Mouse (Mus musculus) ovary, postnatal 10 days (tissue): ENCODE measurements around the gene Gtf2f2.
"Not testable (repeated sequence)": the region's sequence is repeated elsewhere in the genome, so short reads cannot be mapped to it uniquely, and the experiment has no call there.

Experiments
- DNase-seq: peaks from one replicate; pipeline ENCODE4 v3.0.0; 2022; ENCODE audit warnings: low spot score

Gtf2f2 gene

DNA sequence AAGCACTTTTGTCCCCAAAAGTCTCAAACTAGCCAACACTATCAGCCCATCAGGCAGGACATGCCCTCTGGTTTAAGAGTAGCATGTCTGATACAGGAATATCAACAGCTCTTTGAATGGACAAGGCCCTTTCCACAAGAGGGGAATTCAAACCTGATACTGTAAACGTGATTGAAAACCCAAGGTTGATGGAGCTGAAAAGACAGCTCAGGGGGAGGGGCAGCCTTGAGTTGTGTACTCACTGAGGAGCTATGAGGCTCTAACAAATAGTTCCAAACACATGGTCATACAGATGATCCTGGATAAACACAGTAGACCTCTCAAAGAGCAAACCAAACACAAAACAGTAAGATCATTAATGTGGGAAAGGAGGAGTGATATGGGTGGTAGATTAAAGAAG lies 12.6 kb downstream of the Gtf2f2 start:
- DNase-seq, result no peak

DNA sequence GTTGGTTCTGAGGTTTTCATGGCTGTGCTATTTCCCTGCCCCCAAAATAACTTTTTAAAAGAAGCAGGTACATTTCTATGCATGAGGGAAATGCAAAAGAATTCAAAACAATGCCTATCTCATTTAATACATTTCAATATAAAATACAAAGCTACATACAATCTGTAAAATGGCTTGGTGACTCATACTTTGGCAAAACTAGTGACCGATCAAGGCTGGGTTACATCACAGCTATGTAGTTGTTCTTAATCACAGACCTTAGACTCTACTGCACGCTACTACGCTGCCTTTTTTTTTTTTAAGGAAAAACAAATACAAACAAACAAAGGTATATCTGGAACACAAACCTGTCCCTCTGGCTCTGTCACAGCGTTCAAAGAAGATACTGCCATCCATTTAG lies 18.3 kb downstream of the Gtf2f2 start:
- DNase-seq, result no peak

DNA sequence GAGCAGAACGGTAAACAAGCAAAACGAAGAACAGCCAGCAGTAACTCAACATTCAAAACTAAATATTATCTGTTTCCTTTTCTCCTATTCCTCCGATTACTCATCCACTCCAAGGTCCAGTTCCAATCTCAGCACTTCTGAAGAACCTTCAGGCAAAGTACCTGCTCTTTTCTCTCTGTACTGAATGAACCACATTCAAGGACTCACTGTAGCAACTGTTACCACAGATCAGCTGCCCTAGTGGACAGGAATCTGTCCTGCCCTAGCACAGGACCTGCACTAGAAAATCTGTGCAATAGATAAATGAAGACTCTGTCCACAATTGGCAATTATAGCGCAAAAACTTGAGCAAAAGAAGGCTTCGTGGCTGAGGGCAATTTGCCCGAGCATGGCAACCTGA lies 19.7 kb downstream of the Gtf2f2 start:
- no peak for DNase-seq

DNA sequence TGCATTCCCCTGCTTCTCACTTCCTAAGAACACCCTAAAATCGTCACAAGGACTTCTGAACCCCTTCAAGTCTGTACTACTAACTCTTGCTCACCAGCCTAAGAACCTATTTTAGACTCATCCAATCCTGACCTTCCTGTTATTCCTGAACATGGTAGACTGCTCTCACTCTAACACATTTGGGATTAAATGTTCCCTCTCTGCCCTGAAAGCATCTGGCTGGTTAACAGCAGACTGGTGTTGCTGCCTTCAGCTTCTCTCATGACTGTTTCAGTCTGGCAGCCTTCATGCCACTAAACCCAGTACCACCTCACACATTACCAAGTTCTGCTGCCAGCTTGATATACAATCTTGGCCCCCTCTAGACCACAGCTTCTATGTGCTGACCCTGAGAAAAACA lies 21.5 kb downstream of the Gtf2f2 start:
- no peak for DNase-seq

DNA sequence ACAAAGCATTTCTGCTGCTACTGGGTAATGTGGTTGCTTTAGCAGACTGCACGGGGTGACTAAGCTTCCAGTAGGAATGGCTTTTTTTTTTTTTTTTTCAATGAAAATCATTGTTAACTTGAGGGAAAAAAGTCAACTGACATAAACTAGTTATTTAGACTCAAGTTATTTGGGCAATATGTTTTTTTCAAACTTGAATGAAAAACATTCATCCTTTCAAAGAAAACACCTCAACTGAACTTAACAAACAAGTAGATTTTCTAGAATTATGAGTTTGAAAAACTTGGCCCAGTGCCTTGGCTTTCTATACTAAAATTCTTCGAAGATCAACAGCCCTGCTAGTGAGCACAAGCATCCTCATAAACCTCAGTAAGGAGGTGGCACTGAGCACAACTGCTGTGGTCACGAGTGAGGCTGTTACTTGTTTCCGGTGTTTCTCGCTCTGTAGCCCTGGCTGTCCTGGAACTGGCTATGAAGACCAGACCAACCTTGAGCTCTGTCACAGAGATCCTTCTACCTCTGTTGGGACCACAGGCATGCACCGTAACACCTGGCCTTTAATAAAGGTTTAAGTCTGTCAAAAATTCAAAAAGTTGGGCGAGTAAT lies 23.7 kb downstream of the Gtf2f2 start:
- DNase-seq, result no peak

DNA sequence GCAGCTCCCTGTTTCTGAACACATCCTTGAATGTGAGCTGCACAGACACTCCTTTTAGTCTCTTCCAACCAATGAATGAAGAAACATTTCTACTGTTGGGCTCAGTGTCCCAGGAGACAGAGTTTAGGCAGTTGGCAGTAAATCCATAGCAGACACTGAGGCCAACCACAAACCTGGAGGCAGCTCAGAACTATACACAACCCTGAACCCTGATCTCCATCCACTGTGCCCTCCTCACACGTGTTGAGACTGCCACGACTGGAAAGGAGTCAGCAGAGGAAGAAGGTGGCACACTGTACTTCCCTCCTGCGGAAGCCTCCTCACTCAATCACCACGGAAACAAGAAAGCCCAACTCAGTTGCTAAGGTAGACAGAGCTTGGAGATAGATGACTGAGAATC lies 25.6 kb downstream of the Gtf2f2 start:
- no peak for DNase-seq

DNA sequence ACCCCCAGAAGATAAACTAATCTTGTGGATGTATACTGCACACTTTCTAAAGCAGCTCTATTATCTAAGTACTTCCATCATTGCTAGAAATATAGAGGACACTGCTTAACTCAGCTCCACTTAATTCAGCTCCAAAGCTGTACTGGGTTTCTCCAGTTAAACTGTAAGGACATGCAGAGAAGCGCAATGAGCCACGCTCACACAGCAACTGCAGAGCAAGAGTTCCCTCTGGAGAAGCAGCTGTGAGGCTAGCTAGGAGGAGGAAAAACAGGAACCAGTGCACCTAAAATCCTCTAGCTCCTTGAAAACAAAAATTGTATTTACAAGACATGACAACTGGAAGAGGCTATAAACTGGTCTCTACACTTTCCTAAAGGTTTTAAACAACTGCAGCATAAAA lies 26.8 kb downstream of the Gtf2f2 start:
- DNase-seq, result no peak

DNA sequence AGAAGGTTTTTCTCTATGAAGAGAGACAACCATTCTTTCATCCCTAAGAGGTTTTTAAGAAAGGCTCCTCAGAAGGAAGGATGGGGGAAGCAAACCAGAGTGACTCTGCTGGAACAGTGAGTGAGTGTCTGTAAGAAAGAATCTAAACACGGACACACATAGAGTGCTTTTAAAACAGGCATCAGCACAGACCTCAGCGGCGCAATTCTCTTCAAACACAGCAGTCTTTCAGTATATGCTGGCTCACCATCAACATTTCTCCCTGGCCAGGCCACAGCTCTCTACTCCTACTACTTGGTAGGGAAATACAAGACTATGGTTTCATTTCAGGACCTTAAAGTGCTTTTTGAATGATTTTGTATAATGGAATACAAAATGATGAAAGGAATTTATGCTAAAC lies 29.4 kb downstream of the Gtf2f2 start:
- no peak for DNase-seq

DNA sequence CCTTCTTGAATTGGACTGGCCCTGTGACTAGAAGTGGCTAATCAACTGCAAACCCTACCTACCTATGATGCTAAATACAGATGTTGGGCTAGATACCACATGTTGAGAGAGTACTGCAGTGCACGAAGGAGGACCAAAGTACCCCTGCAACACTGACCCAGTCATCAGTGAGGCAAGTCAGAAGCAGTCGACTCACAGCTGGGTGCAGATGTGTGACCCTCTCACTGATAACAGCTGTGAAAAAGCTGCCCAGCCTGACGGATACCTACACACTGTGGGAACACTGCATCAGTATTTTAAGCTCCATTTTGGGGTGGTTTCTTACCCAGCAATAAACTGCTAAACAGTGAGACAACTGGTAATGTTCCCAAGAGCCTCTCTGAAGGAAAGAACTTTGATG lies 34.6 kb downstream of the Gtf2f2 start:
- no peak for DNase-seq

DNA sequence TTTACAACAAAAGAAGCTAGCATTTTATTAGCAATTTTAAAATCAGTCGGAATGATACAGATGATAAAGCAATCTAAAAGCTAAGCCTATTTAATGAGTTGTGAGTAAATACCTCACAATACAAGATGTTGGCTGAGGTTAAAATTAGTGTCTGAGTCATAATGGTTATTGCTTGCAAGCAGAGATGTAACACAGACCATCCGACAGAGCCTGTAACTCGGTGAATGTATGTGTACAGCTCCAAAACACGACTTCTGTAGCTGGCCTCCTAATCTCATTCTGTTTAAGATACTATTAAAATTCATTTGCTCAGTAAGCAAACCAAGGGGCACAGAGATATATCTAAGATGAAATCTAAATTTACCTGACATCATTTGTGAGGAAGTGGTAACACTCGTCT lies 43.4 kb downstream of the Gtf2f2 start:
- no peak for DNase-seq

DNA sequence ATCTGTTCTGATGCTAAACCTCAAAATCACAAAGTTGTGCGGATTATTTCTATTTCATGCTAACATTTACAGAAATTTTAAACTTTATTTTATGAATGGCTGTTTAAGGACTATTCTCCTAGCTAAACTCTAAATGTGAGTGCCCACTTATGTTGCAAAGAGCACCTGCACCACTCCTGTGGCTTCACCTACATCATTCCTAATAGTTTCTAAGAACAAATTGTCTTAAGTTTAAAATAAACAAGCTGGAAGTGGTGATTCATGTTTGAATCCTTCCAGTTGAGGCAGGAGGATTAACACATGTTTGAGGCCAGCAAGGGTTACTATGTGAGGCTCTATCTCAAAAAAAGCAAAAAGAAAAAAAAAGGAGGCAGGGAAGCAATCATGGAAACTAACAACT lies 46.2 kb downstream of the Gtf2f2 start:
- no peak for DNase-seq

DNA sequence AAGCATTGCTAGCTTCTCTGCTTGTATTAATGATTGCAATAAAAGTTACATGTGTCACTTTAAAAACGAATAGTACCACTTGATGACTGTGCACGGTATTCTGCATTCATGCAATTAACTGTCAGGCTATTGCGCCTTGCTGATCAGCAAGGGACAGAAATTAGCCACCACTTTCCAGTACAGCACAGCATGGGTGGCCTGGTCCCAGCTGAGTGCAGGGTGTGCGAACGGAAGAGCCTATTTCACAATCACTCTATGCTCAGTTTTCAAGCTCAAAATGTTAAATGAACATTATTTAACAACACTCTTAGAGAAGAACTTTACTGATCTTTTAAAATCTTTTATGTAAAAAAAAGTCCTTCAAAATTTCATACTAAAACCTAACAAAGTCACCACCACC lies 46.7 kb downstream of the Gtf2f2 start:
- DNase-seq, result no peak

DNA sequence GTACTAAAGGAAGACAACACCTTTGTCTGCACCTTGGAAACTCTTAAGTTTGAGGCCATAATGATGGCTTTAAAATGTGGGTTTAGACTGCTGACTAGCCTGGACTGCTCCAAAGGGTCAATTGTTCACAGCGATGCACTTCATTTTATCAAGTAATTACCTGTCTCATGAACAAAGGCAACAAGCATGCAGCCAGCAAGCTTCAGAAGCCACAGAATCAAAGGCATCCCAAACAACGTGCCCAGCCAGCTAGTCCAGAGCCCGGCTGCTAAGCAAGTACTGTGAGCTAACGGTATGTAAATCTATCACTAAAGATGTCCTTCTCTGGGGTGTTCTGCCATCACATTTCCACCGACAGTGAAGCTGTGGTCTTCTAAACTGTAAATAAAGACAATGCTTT lies 47.5 kb downstream of the Gtf2f2 start:
- DNase-seq, result no peak

DNA sequence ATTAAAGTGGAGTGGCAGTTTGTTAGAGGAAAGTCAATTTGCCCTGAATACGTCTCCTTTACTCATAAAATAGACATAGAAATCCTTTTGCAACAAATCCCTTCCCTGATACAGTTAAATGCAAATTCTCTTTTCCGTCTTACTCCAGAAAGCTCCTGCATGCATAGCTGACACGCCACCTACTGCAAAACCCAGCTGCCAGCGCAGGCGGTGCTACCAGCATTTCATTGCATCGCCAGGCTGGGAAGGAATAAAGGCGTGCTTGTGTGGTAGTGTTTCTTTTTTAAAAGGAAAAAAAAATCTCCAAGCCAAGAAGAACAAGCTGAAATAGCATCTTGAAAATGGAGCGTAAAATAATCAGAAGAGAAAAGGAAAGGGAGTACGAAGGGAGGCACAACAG lies 48.4 kb downstream of the Gtf2f2 start:
- no peak for DNase-seq

DNA sequence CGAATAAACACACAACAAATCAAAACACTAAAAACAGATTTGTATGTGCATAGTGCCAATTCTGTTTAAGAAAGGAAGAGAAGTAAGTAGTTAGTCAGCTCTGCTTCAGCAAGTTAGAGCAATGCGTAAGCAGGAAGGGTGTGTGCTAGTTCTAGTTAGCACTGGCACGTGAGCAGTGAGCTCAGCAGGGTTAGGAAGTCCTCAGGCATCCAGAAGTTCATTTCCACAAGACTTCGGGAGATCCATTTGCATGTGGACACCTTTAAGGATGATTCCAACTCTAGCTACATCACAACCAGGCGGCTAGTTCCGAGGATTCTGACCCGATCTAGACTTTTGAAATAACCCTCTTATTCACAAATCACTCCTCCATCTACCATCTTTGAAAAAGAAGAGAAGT lies 55.9 kb downstream of the Gtf2f2 start, which contains the start of gene Kctd4:
Gene Kctd4 (plus strand): TSS at position 244 of the 400 bp plus-strand sequence.
- DNase-seq, result no peak

DNA sequence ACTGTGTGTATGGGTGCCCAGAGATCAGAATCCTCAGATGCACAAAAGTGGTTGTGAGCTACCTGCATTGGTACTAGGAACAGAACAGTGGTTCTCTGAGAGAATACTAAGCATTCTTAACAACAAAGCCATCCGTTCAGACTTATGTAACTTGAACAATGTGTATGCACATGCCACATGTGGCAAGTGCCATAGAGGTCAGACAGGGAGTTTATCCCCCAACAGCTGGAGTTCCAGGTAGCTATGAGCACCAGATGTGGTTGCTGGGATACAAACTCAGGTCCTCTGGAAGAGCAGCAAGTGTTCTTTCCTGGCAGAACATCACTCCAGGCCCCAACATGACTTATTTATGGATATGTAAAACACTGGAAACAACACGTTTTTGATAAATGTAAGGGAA lies 57.7 kb downstream of the Gtf2f2 start:
- no peak for DNase-seq

DNA sequence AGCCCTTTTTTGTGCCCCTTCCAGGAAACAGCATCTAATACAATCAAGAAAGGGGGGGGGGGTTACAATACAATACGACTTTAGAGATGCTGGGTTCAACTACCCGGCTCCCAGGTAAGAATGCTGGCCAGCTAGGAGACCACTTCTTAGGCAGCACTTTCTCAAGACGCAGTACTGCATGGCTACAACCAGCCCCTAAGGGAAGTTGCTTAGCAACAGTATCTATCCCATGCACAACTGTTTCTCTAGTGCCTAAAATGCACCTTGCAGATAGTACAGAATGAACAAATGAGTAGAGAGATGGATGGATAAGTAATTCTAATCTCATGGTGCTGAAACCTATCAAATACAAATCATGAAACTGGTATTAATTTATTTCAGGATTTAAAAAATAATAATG lies 63.0 kb downstream of the Gtf2f2 start:
- no peak for DNase-seq

DNA sequence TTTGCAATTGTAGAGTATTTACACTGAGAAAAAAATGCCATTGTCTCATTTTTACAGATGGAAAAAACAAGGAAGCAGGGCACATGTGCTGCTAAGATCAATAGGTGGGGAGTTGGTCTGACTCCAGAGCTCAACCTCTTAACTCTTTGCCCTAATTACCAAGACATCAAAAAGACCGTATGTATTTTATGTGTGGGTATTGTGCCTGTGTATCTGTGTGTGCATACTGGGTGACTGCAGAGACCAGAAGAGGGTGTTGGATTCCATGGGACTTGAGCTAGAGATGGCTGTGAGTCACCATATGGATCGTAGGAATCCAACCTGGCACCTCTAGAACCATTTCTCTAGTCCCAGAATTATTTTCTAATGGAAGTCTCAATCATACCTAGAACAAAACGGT lies 68.3 kb downstream of the Gtf2f2 start:
- no peak for DNase-seq

DNA sequence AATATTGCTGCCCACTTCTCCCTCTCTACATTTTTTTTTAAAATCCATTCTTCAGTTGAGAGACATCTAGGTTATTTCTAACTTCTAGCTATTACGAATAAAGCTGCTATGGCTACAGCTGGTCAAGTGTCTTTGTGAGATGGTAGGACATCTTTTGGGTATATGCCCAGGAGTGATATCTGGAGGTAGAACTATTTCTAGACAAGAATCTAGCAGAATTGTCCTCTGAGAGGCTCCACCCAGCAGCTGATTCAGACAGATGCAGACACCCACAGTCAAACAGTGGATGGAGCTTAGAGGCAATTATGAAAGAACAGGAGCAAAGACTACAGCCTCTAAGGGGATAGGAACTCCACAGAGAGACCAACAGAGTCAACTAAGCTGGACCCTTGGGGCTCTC lies 69.2 kb downstream of the Gtf2f2 start:
- no peak for DNase-seq

DNA sequence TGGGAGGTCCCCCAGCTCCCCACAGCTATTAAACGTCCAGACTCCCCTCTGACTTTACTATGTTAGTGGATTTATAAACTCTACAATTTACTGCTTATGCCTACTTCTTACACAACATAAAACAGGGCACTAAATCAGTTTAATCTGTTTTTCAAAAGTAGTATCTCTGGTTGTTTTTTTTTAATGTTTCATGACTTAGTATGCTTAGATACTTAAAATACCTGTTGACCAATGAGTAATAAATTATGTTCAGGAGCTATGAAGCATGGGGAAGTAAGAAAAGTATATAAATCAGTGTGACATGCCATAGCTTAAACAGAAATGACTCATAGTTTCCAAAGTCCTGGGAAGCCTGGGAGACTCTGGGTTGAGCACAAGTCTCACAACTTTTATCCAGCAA lies 73.0 kb downstream of the Gtf2f2 start:
- DNase-seq, result no peak

DNA sequence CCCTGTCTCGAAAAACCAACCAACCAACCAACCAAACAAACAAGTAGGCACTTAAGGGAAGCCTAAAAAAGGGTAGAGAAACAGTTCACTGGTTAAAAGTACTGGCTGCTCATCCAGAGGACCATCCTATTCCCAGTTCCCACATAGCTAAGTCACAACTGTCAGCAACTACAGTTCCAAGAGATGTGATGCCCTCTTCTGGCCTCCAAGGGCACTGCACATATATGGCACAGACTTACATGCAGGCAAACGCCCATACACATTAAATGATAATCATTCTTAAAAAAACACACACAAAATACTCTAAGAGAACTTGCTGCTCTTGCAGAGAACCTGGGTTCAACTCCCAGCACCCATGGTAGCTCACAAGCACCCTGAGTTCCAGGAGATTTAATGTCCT lies 76.3 kb downstream of the Gtf2f2 start:
- no peak for DNase-seq

DNA sequence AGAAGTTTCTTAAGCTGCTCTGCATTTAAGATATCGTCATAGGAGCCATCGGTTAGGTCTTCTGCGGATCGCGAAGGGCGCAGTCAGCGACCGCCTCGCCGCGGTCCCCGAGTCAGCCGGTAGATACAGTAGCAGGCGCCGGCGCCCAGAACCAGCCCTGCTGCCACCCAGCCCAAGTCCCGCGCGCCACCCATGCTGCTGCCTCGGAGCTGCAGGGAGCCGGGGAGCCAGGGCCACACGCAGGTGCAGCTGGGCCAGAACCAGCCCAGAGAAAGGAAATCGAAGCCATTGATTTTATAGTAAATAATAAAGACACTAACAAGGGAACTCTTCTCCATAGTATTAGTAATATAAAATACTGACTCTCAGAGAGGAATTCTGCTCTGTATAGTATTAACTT lies 79.4 kb downstream of the Gtf2f2 start:
- no peak for DNase-seq

DNA sequence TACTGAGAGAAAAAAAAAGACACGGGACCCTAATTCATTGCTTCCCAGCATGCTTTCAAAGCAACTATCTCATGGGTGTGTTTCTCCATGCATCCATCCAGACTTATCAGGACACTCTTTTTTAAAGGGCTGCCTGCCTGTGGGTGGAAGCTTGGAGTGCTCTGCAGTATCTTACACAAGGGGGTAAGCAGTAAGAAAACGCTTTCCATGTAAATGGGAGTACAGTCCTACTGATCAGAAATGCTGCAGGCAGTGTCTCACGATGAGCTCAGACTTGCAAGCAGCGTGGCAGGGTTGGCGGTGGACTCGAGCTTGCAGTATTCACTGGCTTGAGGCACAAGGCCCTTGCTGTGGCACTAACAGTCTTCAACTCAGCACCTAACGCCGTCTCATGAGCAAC lies 81.0 kb downstream of the Gtf2f2 start:
- DNase-seq, result not testable (repeated sequence)

DNA sequence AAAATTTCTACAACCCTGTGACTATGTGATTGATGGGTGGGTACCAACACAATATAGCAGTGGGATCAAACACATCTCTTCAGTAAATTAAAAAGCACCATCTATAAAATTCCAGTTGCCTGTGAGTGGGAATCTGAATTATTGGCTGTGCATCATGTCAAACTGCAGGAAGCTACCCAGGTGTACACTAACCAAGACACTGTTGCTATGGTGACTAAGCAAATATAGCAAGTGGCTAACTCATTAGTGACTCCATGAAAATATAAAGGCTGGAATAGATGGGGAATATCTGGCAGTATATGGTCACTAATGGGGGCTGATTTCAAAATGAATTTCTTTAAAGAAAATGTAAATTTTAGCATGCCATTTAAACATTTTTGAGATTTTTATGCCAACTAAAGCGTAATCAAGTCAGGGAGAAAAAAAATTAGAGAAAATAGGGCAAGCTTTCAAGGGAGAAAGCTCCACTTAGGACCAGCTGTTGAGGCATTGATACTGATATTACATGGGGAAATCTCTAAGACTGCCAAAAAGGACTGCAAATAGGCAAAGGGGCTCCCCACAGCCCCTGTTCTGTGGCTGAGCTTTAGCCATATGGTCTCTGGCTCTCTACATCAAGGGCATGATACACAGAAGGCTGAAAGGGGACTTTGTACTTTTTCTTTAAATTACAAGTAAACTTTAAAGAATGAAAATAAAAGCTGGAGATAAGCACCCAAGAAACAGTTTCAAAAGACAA lies 87.2 kb downstream of the Gtf2f2 start:
- DNase-seq, result no peak
